Mouse (Mus musculus): ENCODE measurements around the gene Ntsr2.
"Not testable (repeated sequence)": the region's sequence is repeated elsewhere in the genome, so short reads cannot be mapped to it uniquely, and the experiment has no call there.

Gene Ntsr2

GRCm38 (mm10) chr12:16648273-16648672 lies 4.9 kb upstream of the Ntsr2 start:
- no peak for DNase-seq (ENCODE audit: low read depth, low spot score)

- no peak for DNase-seq (ENCODE audit: low read depth, low spot score)
Observed at GRCm38 (mm10) chr12:16649819-16650218, 3.4 kb upstream of the Ntsr2 start.

- no peak for DNase-seq (ENCODE audit: low read depth, low spot score)
Observed at GRCm38 (mm10) chr12:16655604-16656003, 2.4 kb downstream of the Ntsr2 start.

GRCm38 (mm10) chr12:16656906-16657875 lies 4.0 kb downstream of the Ntsr2 start:
- no peak for DNase-seq (ENCODE audit: low read depth, low spot score)

- no peak for DNase-seq (ENCODE audit: low read depth, low spot score)
Observed at GRCm38 (mm10) chr12:16661459-16661858, 8.3 kb downstream of the Ntsr2 start.

- DNase-seq (ENCODE audit: low read depth, low spot score), result no peak
Observed at GRCm38 (mm10) chr12:16661936-16662335, 8.8 kb downstream of the Ntsr2 start.

- no peak for DNase-seq (ENCODE audit: low read depth, low spot score)
Observed at GRCm38 (mm10) chr12:16662955-16663585, 9.9 kb downstream of the Ntsr2 start.

- DNase-seq (ENCODE audit: low read depth, low spot score), result peak; percentile 86
Observed at GRCm38 (mm10) chr12:16665022-16665421, 11.8 kb downstream of the Ntsr2 start.

GRCm38 (mm10) chr12:16669176-16669575 lies 16.0 kb downstream of the Ntsr2 start:
- no peak for DNase-seq (ENCODE audit: low read depth, low spot score)

- no peak for DNase-seq (ENCODE audit: low read depth, low spot score)
Observed at GRCm38 (mm10) chr12:16672246-16672645, 19.1 kb downstream of the Ntsr2 start.

- DNase-seq (ENCODE audit: low read depth, low spot score), result no peak
Observed at GRCm38 (mm10) chr12:16690631-16691030, 37.4 kb downstream of the Ntsr2 start.

GRCm38 (mm10) chr12:16694783-16695182 lies 41.6 kb downstream of the Ntsr2 start:
- DNase-seq (ENCODE audit: low read depth, low spot score), result no peak

- DNase-seq (ENCODE audit: low read depth, low spot score), result not testable (repeated sequence)
Observed at GRCm38 (mm10) chr12:16695252-16695651, 42.1 kb downstream of the Ntsr2 start.

- DNase-seq (ENCODE audit: low read depth, low spot score), result no peak
Observed at GRCm38 (mm10) chr12:16696146-16696545, 43.0 kb downstream of the Ntsr2 start.

- no peak for DNase-seq (ENCODE audit: low read depth, low spot score)
Observed at GRCm38 (mm10) chr12:16698691-16699090, 45.5 kb downstream of the Ntsr2 start.
